ENCODE assay signal across 9 mouse cellular contexts in the genomic region with DNA sequence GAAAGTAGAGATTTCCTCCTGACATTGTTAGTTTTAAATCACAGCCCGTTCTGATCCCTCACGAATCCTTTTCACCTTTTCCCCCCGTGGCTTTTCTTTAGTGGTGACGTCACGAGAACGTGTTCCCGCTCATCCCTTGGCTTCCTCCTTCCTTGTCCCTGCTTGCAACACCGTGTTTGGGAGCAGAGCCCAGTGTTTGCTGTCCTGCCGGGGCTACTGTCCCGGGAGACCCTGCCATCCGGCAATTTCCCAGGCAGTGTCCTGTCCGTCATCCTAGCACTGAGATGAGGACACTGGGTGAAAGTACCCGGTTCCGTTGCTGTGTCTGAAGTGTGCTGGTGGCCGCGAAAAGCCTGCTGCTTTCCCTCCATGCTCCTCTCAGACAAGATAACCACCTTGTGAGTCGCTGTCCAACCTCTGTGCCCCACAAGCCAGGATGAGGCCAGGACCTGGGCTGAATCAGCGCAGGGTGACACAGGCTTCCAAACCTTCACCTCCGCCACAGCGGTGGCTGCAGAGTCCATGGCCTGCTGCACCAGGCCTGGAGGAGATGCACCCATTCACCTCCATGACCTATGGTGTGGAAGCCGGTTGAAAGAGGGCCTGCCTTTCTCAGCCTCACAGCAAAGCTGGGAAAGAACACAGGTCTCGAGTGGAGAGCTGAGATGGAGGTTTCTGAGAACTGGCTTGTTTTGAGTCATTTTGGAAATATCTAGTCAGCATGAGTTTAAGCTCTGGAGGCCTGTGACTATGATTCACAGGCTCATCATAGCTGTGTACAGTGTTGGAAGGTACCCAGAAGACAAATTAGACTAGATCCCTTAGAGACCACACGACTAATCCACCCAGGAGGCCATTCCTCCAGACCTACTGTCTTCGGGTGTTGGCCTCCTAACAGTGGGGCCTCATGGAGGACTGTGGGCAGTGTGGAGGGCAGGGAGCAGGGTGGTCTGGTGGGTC. TPM values are rescaled to one million over a fixed set of nuclear protein-coding genes. Genes with fewer than 3 reads are reported as not detected.
DNase-seq lines count a peak whose midpoint lies in the region; ATAC-seq and TF ChIP-seq lines count a peak whose summit lies in the region.
"Had no signal": no experiment of that assay in that cellular context is flagged by ENCODE, and none has a peak within 500 bp of the region (broad histone marks: within the 10 kb centered on the region; RNA-seq: fewer than 3 reads in every experiment).

No protein-coding gene starts in this region.

- H3K36me3 ChIP-seq in heart, adult 2 months (ENCODE audit: control insufficient read depth, insufficient read depth, low read length): no peaks in the 10 kb centered on the region

- no peak for TF ChIP-seq EP300 in heart, adult 2 months (IDR thresholded peaks at IDR 0.05; ENCODE audit: insufficient read depth, low read depth, low read length)

- H3K27me3 ChIP-seq in heart, adult 2 months (ENCODE audit: control insufficient read depth, insufficient read depth, low read length): no peaks in the 10 kb centered on the region
- H3K27me3 ChIP-seq: limb, embryonic 13.5 days had no signal

- H3K27ac ChIP-seq in heart, adult 2 months: peak overlapping the region; percentile 49
- H3K27ac ChIP-seq: limb, embryonic 13.5 days had no signal

- intact Hi-C loops in gastrocnemius, postnatal 36 days (cut with DNase I): no loop called here
- intact Hi-C loops in heart, adult 2 months (cut with DNase I): no loop called here

- peaks cover 3% of the 10 kb centered on the region for H3K79me2 ChIP-seq in heart, adult 2 months (replicated peaks; ENCODE audit: control insufficient read depth, insufficient read depth, low read length)

- 40% methylated on average over 24 of the region's 24 CpGs for WGBS in heart, adult 2 months

- no peak overlapping the region for H3K9ac ChIP-seq in heart, adult 2 months (ENCODE audit: low read depth, low read length)
- H3K9ac ChIP-seq: limb, embryonic 13.5 days had no signal

- no peak for ATAC-seq in erythroid progenitor cell, adult 5-6 weeks (replicated peaks; ENCODE audit: low FRiP score, poor library complexity, severe bottlenecking)

- no peak overlapping the region for H3K4me3 ChIP-seq in heart, adult 2 months
- H3K4me3 ChIP-seq: limb, embryonic 13.5 days had no signal

- TF ChIP-seq POLR2A in heart, adult 2 months (IDR thresholded peaks at IDR 0.05; ENCODE audit: insufficient read depth, low read depth, low read length): no peak

- TF ChIP-seq CTCF in heart, adult 2 months (IDR thresholded peaks at IDR 0.05): no peak

- peak; percentile 38 to 56 for DNase-seq in gastrocnemius, postnatal 36 days
- DNase-seq in gastrocnemius, postnatal 10 days: no peak
- DNase-seq in urinary bladder, postnatal 14 days (ENCODE audit: low spot score): peak; percentile 67
- no peak for DNase-seq in urinary bladder, adult 2 months (ENCODE audit: low spot score)
- DNase-seq in heart, adult 2 months: peak; percentile 59 to 71
- no peak for DNase-seq in testis, postnatal 14 days (ENCODE audit: low spot score)
- no peak for DNase-seq in right cerebral cortex, postnatal 4 days

- H3K4me1 ChIP-seq in heart, adult 2 months (ENCODE audit: control insufficient read depth, insufficient read depth, low read length): peaks cover 38% of the 10 kb centered on the region

RNA-seq across cellular contexts. Expression of a gene that starts 47.0 kb away (rescaled TPM):
- total RNA-seq in gastrocnemius, postnatal 36 days (2021): 10 to 100 TPM; 32.5 to 35.6 TPM
- 10 to 100 TPM; 40.8 to 46.3 TPM for total RNA-seq in gastrocnemius, postnatal 10 days (2021)
- 57.3 and 74.4 TPM in 2 replicates for polyA plus RNA-seq in urinary bladder, adult 2 months (2012; rRNA removed)
- 10 to 100 TPM; 35.2 to 42.9 TPM for total RNA-seq in heart, adult 2 months (2021)
- polyA plus RNA-seq in heart, adult 2 months (2012; rRNA removed): 3.7 and 8.8 TPM in 2 replicates
- total RNA-seq in erythroid progenitor cell, adult 5-6 weeks (2015; ENCODE audit: low replicate concordance): 25.2 TPM in 1 of 2 replicates, not detected in the other
- total RNA-seq in erythroid progenitor cell, adult 5-6 weeks (2017; ENCODE audit: low replicate concordance): 15.5 TPM in 1 of 2 replicates, not detected in the other

Comparison
In these comparisons a context has a peak if more than half of its experiments do, and no peak if none do; other contexts are left out.
1. DNase-seq: peak in gastrocnemius, postnatal 36 days (2 of 2), urinary bladder, postnatal 14 days (single experiment) and heart, adult 2 months (2 of 2); none in gastrocnemius, postnatal 10 days (single experiment), urinary bladder, adult 2 months (single experiment), testis, postnatal 14 days (single experiment) and right cerebral cortex, postnatal 4 days (single experiment).